ENCODE assay signal across 22 mouse cellular contexts in genomic region chr7:95324939-95325338, GRCm38 (mm10).
"Had no signal": no experiment of that assay in that cellular context is flagged by ENCODE, and none has a peak within 500 bp of the region (broad histone marks: within the 10 kb centered on the region; RNA-seq: fewer than 3 reads in every experiment).

No protein-coding gene starts in this region.

- H3K4me2 ChIP-seq: heart, embryonic 12.5 days; hindbrain, embryonic 13.5 days; hindbrain, embryonic 15.5 days; limb, embryonic 13.5 days; limb, embryonic 15.5 days had no signal

- ATAC-seq: hindbrain, postnatal 0 days; intestine, postnatal 0 days had no signal

- H3K4me3 ChIP-seq: gastrocnemius, adult 2 months; heart, embryonic 10.5 days; heart, embryonic 12.5 days; hindbrain, embryonic 13.5 days; hindbrain, embryonic 15.5 days; layer of hippocampus, adult 2 months; limb, embryonic 13.5 days; limb, embryonic 15.5 days had no signal

- DNase-seq: gastrocnemius, adult 2 months; gastrocnemius, postnatal 10 days; gastrocnemius, postnatal 25 days; heart, adult 18-20 months; heart, postnatal 10 days; heart, postnatal 36 days; kidney, adult 18-20 months; kidney, adult 8-10 months; kidney, postnatal 10 days; kidney, postnatal 25 days; kidney, postnatal 4 days; layer of hippocampus, postnatal 36 days; left cerebral cortex, postnatal 4 days had no signal

- H3K27ac ChIP-seq: gastrocnemius, adult 2 months; heart, embryonic 10.5 days; hindbrain, embryonic 13.5 days; hindbrain, embryonic 15.5 days; hindbrain, postnatal 0 days; layer of hippocampus, adult 2 months; limb, embryonic 13.5 days; limb, embryonic 15.5 days had no signal

- H3K36me3 ChIP-seq: heart, embryonic 10.5 days; heart, embryonic 12.5 days; hindbrain, embryonic 13.5 days; hindbrain, embryonic 15.5 days; limb, embryonic 13.5 days; limb, embryonic 15.5 days had no signal

- H3K9me3 ChIP-seq: heart, embryonic 10.5 days; heart, embryonic 12.5 days; hindbrain, embryonic 13.5 days; hindbrain, embryonic 15.5 days; limb, embryonic 13.5 days; limb, embryonic 15.5 days had no signal

- H3K4me1 ChIP-seq: heart, embryonic 10.5 days; heart, embryonic 12.5 days; hindbrain, embryonic 13.5 days; hindbrain, embryonic 15.5 days; limb, embryonic 13.5 days; limb, embryonic 15.5 days had no signal

- H3K9ac ChIP-seq: heart, embryonic 12.5 days; hindbrain, embryonic 13.5 days; hindbrain, embryonic 15.5 days; limb, embryonic 13.5 days; limb, embryonic 15.5 days had no signal

- H3K27me3 ChIP-seq: heart, embryonic 12.5 days; hindbrain, embryonic 13.5 days; hindbrain, embryonic 15.5 days; limb, embryonic 13.5 days; limb, embryonic 15.5 days had no signal
